Mouse (Mus musculus) neural tube, embryonic 11.5 days (tissue): ENCODE measurements around the gene 6430548M08Rik. TPM values are rescaled to one million over a fixed set of nuclear protein-coding genes. Genes with fewer than 3 reads are reported as not detected.

Source experiments
- ATAC-seq: fragments of 200-750 bp; cut with Nextera tagmentation; 2 replicates; pipeline ENCODE4 v1.8.0; 2017; ENCODE audit warnings: moderate number of reproducible peaks, mild to moderate bottlenecking, moderate TSS enrichment, moderate library complexity; ENCODE audit not compliant: insufficient read depth, low FRiP score, low TSS enrichment
- DNase-seq: peaks from one replicate; pipeline ENCODE4 v3.0.0-alpha.2; 2015; ENCODE audit warnings: low spot score
- H3K27ac ChIP-seq: fragments of 300-500 bp; sonication (generic); 2 replicates; pipeline ENCODE4 v1.5.1; 2014; ENCODE audit warnings: low read depth, mild to moderate bottlenecking, low read length
- H3K27me3 ChIP-seq: fragments of 300-500 bp; sonication (generic); 2 replicates; pipeline ENCODE4 v1.6.1; 2014; ENCODE audit warnings: mild to moderate bottlenecking, low read length, mixed read lengths; ENCODE audit not compliant: control insufficient read depth, insufficient read depth
- H3K36me3 ChIP-seq: fragments of 300-500 bp; sonication (generic); 2 replicates; pipeline ENCODE4 v1.6.1; 2014; ENCODE audit warnings: mild to moderate bottlenecking, low read length, moderate library complexity, mixed read lengths; ENCODE audit not compliant: control insufficient read depth, insufficient read depth
- H3K4me1 ChIP-seq: fragments of 300-500 bp; sonication (generic); 2 replicates; pipeline ENCODE4 v1.6.1; 2014; ENCODE audit warnings: low read length, mixed read lengths; ENCODE audit not compliant: control insufficient read depth, insufficient read depth
- H3K4me2 ChIP-seq: fragments of 300-500 bp; sonication (generic); 2 replicates; pipeline ENCODE4 v1.6.1; 2014; ENCODE audit warnings: low read depth, mild to moderate bottlenecking, moderate library complexity
- H3K4me3 ChIP-seq: fragments of 300-500 bp; sonication (generic); 2 replicates; pipeline ENCODE4 v1.5.1; 2014; ENCODE audit warnings: low read depth, low read length
- H3K9ac ChIP-seq: fragments of 300-500 bp; sonication (generic); 2 replicates; pipeline ENCODE4 v1.6.1; 2014; ENCODE audit warnings: mild to moderate bottlenecking, low read length
- H3K9me3 ChIP-seq: fragments of 300-500 bp; sonication (generic); 2 replicates; pipeline ENCODE4 v1.6.1; 2016; ENCODE audit warnings: low read length; ENCODE audit not compliant: control insufficient read depth
- WGBS: fragments of 180-500 bp; shearing (Covaris S2); extraction: QIAGEN DNeasy Blood & Tissue Kit; methylation state at CpG from one replicate; pipeline ENCODE4 v1.1.7; 2014; 5-methylcytosine and 5-hydroxymethylcytosine counted together
- polyA plus RNA-seq: library from polyadenylated mRNA; unstranded; fragments of >200 nt; fragmentation: Nextera tagmentation; extraction: Ambion mirVana; gene quantifications from 2 replicates; pipeline ENCODE4 v1.2.1, GENCODE M21; 2014

The 6430548M08Rik gene
- polyA plus RNA-seq, 1 experiment from 2014 or later, result 13.7 TPM

DNA sequence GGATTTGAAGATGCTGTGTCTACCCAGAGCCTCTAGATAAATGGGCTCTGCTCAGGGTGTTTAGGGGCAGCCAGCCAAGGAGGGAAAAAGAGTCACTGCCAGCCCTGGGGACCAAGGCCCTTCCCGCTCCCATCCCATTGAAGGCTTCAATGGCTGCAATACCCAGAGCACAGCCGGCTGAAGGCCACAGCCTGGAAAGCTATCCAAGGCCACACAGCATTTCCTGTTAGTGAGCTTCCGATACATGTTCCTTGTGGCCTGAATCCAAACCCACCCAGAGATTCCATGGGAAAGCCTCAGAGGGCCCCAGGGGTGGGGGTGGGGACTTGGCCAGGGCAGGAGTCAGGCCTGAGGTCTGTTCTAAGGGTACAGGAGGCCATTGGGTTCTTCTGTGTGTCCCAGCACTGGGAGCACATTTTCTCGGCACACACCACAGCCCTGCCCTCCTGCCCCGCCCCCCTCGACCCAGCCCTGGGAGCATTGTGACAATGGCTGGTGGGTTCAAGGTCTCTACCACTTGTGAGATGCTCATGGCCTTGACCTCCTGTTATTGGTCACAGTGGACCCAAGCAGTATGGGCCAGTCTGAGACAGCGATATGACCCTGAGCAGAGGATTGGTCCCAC lies 90.9 kb downstream of the 6430548M08Rik start:
- no peak for ATAC-seq
- no peak overlapping the region for H3K9ac ChIP-seq
- no peaks in the 10 kb centered on the region for H3K9me3 ChIP-seq
- no peak overlapping the region for H3K4me3 ChIP-seq
- DNase-seq, result no peak
- no peaks in the 10 kb centered on the region for H3K4me1 ChIP-seq
- 79% methylated on average over 7 of the region's 7 CpGs for WGBS
- no peak overlapping the region for H3K27ac ChIP-seq
- H3K27me3 ChIP-seq, result no peaks in the 10 kb centered on the region
- H3K36me3 ChIP-seq, result no peaks in the 10 kb centered on the region
- H3K4me2 ChIP-seq, result no peak overlapping the region

DNA sequence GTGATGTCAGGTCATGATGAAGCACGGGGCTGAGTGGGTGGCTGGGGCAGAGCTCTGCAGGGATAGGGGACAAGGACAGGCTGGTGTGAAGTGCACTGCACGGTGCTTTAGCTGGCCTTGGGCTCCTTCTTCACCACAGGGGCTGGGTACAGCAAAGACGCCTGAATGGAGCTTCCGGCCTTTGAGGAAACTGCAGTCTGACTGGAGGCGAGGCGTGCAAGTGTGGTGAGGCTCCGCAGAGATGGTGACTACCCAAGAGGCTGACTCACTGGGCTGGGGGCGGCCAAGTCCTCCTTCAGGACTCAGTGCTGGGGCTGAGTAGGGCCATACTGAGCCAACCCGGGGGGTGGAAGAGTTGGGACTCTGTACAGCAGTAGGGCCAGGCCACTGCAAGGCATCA lies 92.0 kb downstream of the 6430548M08Rik start:
- H3K4me2 ChIP-seq, result no peak overlapping the region
- H3K4me1 ChIP-seq, result peaks cover 6% of the 10 kb centered on the region; the same call in 1 of the 2 replicates
- H3K27ac ChIP-seq, result no peak overlapping the region
- no peaks in the 10 kb centered on the region for H3K9me3 ChIP-seq
- 87% methylated on average over 9 of the region's 9 CpGs for WGBS
- no peak for ATAC-seq
- H3K27me3 ChIP-seq, result no peaks in the 10 kb centered on the region
- no peaks in the 10 kb centered on the region for H3K36me3 ChIP-seq
- no peak overlapping the region for H3K9ac ChIP-seq
- DNase-seq, result no peak
- no peak overlapping the region for H3K4me3 ChIP-seq

DNA sequence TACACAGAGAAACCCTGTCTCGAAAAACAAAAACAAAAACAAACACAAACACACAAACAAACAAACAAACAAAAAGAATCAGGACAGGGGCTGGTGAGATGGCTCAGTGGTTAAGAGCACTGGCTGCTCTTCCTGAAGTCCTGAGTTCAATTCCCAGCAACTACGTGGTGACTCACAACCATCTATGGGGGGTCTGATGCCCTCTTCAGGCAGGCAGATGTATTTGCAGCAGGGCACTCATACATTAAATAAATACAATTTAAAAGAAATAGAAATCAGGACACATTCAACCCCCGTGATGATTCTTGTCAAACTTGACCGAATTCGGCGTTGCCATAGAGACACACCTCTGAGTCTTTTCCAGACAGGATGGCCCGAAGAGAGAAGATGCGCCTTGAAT lies 93.4 kb downstream of the 6430548M08Rik start:
- 89% methylated on average over 8 of the region's 8 CpGs for WGBS
- no peak for ATAC-seq
- H3K27ac ChIP-seq, result no peak overlapping the region

DNA sequence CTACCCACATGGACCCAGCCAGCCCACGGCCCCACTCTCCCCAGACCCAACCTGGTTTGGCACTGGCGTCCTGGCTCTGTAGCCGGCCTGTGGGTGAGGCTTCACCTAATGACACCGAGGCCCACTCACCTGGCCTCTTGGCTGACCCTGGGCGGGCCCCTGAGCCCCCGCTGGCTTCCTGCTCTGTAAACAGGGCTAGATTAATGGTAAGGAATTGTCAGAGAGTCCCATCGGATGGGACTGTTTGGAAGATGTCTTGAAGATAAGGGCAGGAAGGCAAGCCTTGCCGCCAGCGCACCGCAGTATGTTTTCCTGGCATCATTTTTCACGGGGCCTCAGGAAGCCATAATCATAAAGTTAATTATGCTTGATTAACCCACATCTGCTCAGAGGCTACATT lies 94.2 kb downstream of the 6430548M08Rik start:
- H3K4me3 ChIP-seq, result no peak overlapping the region
- no peak for ATAC-seq
- DNase-seq, result no peak
- peaks cover 11% of the 10 kb centered on the region; the same call in 1 of the 2 replicates for H3K4me1 ChIP-seq
- H3K9me3 ChIP-seq, result no peaks in the 10 kb centered on the region
- no peak overlapping the region for H3K4me2 ChIP-seq
- WGBS, result 61% methylated on average over 11 of the region's 11 CpGs
- no peak overlapping the region for H3K9ac ChIP-seq
- H3K27ac ChIP-seq, result no peak overlapping the region
- no peaks in the 10 kb centered on the region for H3K36me3 ChIP-seq
- H3K27me3 ChIP-seq, result no peaks in the 10 kb centered on the region

More for the DNA sequence above, 93.4 kb downstream of the 6430548M08Rik start:
- H3K4me1 ChIP-seq, result peaks cover 11% of the 10 kb centered on the region; the same call in 1 of the 2 replicates
- DNase-seq, result no peak
- no peaks in the 10 kb centered on the region for H3K27me3 ChIP-seq
- no peak overlapping the region for H3K4me2 ChIP-seq
- H3K4me3 ChIP-seq, result no peak overlapping the region
- H3K9me3 ChIP-seq, result no peaks in the 10 kb centered on the region
- H3K9ac ChIP-seq, result no peak overlapping the region
- H3K36me3 ChIP-seq, result no peaks in the 10 kb centered on the region

DNA sequence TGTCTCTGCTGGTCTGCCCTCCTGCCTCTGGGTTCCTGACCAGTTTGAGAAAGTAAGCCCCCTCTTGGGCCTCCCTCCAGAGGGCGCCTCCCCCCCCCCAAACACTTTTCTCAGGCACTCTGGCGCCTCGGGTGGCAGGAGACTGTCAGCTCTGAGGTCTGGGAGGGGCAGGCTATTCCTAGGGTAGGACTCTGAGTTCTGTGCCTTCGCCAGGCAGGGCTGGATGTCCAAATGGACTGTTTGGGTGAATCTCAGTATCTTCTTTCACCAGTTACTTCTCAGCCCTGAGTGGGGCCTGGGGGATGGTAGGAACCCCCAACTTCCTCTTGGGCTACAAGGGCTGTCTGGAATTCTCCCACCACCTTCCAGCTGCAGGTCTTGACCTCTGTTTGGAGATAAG lies 97.4 kb downstream of the 6430548M08Rik start:
- Histone ChIP-seq H3K9ac (no peak overlapping the region), H3K27me3 (no peaks in the 10 kb centered on the region), H3K27ac (no peak overlapping the region), H3K36me3 (no peaks in the 10 kb centered on the region), H3K9me3 (no peaks in the 10 kb centered on the region), H3K4me2 (no peak overlapping the region), H3K4me3 (no peak overlapping the region), H3K4me1 (peaks cover 23% of the 10 kb centered on the region)
- ATAC-seq (no peak), DNase-seq (peak; percentile 52)
- WGBS, result 26% methylated on average over 3 of the region's 4 CpGs

DNA sequence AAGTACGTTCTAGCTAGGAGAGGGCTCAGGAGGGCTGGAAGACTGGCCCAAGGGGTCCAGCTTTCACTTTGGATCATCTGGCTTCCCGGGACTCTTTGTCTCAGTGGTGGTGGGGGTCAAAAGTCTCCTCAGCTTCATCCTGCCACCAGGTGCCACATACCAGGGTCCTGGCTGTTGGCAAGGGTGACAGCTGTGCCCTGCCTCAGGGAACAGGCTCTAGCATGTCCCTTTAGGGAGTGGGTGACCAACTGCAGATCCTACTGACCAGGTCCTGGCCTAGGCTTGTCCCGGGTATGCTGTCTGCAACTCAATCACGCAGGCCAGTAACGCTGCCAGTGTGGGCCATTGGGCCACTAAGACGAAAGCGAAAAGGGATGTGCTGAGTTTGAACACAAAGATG lies 98.6 kb downstream of the 6430548M08Rik start:
- H3K9ac ChIP-seq, result no peak overlapping the region
- no peaks in the 10 kb centered on the region for H3K27me3 ChIP-seq
- H3K9me3 ChIP-seq, result no peaks in the 10 kb centered on the region
- H3K27ac ChIP-seq, result no peak overlapping the region
- no peak for ATAC-seq
- WGBS, result 87% methylated on average over 7 of the region's 7 CpGs
- H3K4me3 ChIP-seq, result no peak overlapping the region
- no peak overlapping the region for H3K4me2 ChIP-seq
- H3K36me3 ChIP-seq, result no peaks in the 10 kb centered on the region
- peaks cover 32% of the 10 kb centered on the region for H3K4me1 ChIP-seq
- DNase-seq, result no peak

DNA sequence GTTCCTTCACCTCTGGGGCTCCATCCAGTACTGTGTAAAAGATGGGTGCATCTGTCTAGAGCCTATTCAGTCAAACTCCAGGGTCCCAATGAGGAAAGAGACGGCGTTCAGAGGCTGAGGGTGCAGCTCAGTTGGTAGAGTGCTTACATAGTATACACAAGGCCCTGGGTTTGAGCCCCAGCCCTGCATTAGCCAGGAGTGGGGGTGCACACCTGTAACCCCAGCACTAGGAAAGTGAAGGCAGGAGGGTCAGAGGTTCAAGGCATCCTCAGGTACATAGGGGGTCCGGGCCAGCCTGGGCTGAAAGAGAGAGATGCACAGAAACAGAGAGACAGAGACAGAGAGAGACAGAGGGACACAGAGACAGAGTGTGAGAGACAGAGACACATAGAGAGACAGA lies 99.3 kb downstream of the 6430548M08Rik start:
- peaks cover 32% of the 10 kb centered on the region for H3K4me1 ChIP-seq
- H3K4me3 ChIP-seq, result no peak overlapping the region
- WGBS, result 95% methylated on average over 3 of the region's 3 CpGs
- ATAC-seq (no peak), DNase-seq (no peak)
- H3K9me3 ChIP-seq, result no peaks in the 10 kb centered on the region
- no peaks in the 10 kb centered on the region for H3K27me3 ChIP-seq
- H3K27ac ChIP-seq, result no peak overlapping the region
- H3K4me2 ChIP-seq, result no peak overlapping the region
- no peak overlapping the region for H3K9ac ChIP-seq
- no peaks in the 10 kb centered on the region for H3K36me3 ChIP-seq

DNA sequence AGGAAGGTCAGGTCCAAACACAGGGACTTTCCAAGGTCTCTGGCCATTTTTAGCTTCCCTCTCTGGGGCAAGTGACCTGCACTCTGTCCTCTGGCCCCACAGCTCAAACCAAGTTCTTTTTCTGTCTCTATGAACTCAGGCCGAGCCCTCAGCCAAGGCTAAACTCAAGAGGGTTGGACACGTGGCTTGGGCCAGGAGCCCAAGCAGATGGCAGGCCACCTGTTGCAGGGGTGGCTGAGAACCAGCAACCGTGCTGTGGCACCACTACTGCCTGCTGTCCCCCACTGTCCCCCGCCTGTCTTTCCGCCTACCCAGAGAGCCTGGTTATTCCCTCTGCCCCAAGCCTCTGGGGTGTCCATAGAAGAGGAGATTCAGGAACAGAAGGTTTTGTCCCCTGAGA lies 100.0 kb downstream of the 6430548M08Rik start:
- H3K27me3 ChIP-seq, result no peaks in the 10 kb centered on the region
- H3K4me2 ChIP-seq, result no peak overlapping the region
- H3K36me3 ChIP-seq, result no peaks in the 10 kb centered on the region
- peaks cover 32% of the 10 kb centered on the region for H3K4me1 ChIP-seq
- no peaks in the 10 kb centered on the region for H3K9me3 ChIP-seq
- DNase-seq (no peak), ATAC-seq (no peak)
- H3K27ac ChIP-seq, result no peak overlapping the region
- 68% methylated on average over 5 of the region's 5 CpGs for WGBS
- no peak overlapping the region for H3K9ac ChIP-seq
- H3K4me3 ChIP-seq, result no peak overlapping the region
